Mouse (Mus musculus) regulatory T cell (primary cell): ENCODE measurements around the gene Zswim8.

Experiments
- in situ Hi-C: fragments of 300-600 bp; cut with MboI, MseI; formaldehyde crosslinking; loops from one replicate; pipeline ENCODE4 v1.15.1; 2025; ENCODE audit warnings: high pct_unique_total_duplicates

Zswim8 gene

DNA sequence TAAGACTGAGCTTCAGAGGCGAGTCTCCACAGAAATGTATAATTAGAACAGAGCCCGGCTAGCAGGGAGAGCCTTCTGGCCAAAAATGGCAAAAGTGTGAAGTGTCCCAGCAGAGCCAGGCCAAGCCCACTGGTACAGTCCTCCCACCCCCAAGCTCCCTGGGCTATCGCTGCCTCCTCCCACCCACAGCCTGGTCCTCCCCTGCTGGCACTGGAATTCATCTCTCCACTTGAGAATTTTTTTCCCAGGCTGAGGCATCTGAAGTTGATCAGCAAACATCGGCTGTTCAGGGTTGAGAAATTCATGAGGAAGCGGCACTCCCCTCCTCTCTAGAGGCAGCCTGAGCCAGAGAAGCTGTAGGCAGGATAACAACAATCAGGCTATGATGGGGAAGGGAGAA, 61.2 kb downstream of the Zswim8 start:
- in situ Hi-C loops, result loop anchor here (5.0 to 10.0 kb wide), 2 partner anchors 109 to 446 kb away; no protein-coding TSS in a partner anchor

DNA sequence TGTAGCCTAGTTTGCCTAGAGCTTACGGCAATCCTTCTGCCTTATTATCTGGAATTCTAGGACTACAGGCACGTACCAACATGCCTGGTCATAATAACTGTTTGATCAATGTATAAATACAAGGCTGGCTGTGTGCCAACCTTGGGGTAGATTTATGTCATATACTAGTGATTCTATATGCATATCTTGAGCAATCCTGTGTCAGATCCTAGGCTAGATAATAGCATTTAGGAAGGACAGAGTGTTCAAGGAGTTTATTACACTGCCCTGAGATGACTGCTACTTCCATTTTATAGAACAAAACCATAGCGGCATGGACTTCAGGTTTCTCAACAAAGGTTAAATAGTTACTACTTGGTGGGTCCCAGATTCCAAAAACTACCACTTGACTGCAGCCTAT, 64.6 kb downstream of the Zswim8 start:
- in situ Hi-C loops, result no loop called here

DNA sequence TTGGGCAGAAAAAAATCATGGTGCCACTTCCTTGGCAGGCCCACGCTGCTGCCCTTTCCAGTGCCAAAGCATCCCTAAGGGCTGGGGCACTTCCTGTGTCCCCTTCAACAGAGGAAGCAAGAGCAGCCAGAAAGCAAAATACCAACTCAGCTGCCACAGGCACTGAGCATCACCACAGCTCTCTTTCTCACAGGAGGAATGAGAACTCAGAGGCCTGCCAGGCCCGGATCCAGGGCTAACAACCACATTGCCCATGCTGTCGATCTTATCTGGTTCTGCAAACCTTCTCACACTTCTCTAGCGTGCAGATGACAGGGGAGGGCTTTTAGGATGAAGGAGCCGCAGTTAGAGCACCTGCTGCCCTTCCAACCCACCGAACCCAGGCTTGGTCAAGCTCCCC, 65.5 kb downstream of the Zswim8 start:
- in situ Hi-C loops, result no loop called here
